Mouse (Mus musculus): ENCODE data around the gene Klk6.

DNA sequence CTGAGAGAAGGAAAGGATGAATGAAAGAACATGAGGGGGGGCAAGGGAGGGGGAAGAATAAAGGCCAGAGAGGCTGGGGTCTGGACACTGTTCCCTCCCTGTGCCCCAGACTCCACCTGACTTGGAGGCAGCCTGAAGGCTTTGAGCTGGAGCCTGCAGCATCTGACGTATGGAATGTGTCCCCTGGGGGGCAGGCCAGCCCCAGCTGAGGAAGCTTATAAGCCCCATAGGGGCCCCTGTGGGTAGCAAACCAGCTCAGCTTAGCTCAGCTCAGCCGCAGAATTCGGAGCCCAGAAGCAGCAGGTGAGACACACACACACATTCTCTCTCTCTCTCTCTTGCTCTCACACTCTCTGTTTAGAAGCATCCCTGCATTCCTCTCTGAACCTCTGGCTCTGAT lies 56.6 kb downstream of the Klk6 start, which contains the start of gene Klk4:
- TF ChIP-seq CTCF (IDR thresholded peaks at IDR 0.05; ENCODE audit: extremely low read depth, insufficient read depth, insufficient read length, insufficient replicate concordance) (no peak), POLR2A (IDR thresholded peaks at IDR 0.05; ENCODE audit: low read depth, low read length) (no peak)

Measured in spleen, adult 2 months (tissue).